Mouse (Mus musculus): ENCODE results near the gene Cbarp. TPM values are rescaled to one million over a fixed set of nuclear protein-coding genes. Genes with fewer than 3 reads are reported as not detected.

Gene Cbarp
- total and polyA plus RNA-seq, 3 experiments = 0.19 to 2.4 (median 2.3) TPM

GRCm38 (mm10) chr10:80142530-80142925 lies 1.9 kb upstream of the Cbarp start:
- in situ Hi-C loops (cut with MboI; ENCODE audit: low pct_ligation_motif_present, low pct_unique_long_range_greater_than_20kb, low sequenced_read_pairs) = loop anchor here (5.0 kb wide), 1 partner anchor 155 kb away; the partner anchor contains the start of gene Cnn2
- dilution Hi-C loops (cut with MboI; ENCODE audit: extremely low pct_ligation_motif_present, extremely low pct_unique_long_range_greater_than_20kb, low sequenced_read_pairs) = no loop called here
- no peaks in the 10 kb centered on the region for H3K9me3 ChIP-seq (replicated peaks; ENCODE audit: low read length)

GRCm38 (mm10) chr10:80141786-80142529 lies 1.3 kb upstream of the Cbarp start:
- Histone ChIP-seq H3K4me2 (ENCODE audit: insufficient read depth, low read depth, poor library complexity, severe bottlenecking) (peak overlapping the region; percentile 72), H3K79me2 (replicated peaks; ENCODE audit: control insufficient read depth, extremely low read depth, insufficient read depth, poor library complexity, severe bottlenecking) (peaks cover 18% of the 10 kb centered on the region), H3K36me3 (replicated peaks in 1 of 2; ENCODE audit: control insufficient read depth in 1 of 2, insufficient read depth in 1 of 2, low read length in 1 of 2) (peaks cover 31 to 37% of the 10 kb centered on the region in 2 experiments), H3K27ac (ENCODE audit: insufficient read depth, low read depth) (peak overlapping the region; percentile 79), H3K27me3 (replicated peaks) (peaks cover 25% of the 10 kb centered on the region), H3K9ac (ENCODE audit: insufficient read depth, low read depth) (peak overlapping the region; percentile 82), H3K4me1 (ENCODE audit: control insufficient read depth in 1 of 2, insufficient read depth in 2 of 2) (peaks cover 28 to 67% of the 10 kb centered on the region in 2 experiments), H3K4me3 (replicated peaks in 1 of 3; ENCODE audit: low read depth in 2 of 3, low read length in 2 of 3, poor library complexity in 1 of 3) (peak overlapping the region; percentile 80 to 90 (median 84)), H3K9me3 (replicated peaks; ENCODE audit: low read length) (no peaks in the 10 kb centered on the region)
- dilution Hi-C loops (cut with MboI; ENCODE audit: extremely low pct_ligation_motif_present, extremely low pct_unique_long_range_greater_than_20kb, low sequenced_read_pairs) (no loop called here), in situ Hi-C loops (cut with MboI; ENCODE audit: low pct_ligation_motif_present, low pct_unique_long_range_greater_than_20kb, low sequenced_read_pairs) (loop anchor here (5.0 kb wide), 1 partner anchor 155 kb away; the partner anchor contains the start of gene Cnn2)
- peak; percentile 98 for DNase-seq (ENCODE audit: extremely low read depth)
- peak; percentile 87; the same call in 1 of the 2 replicates for TF ChIP-seq KAT2A (IDR thresholded peaks at IDR 0.05; ENCODE audit: insufficient replicate concordance, low read length)
- TF ChIP-seq CTCF (conservative IDR thresholded peaks at IDR 0.05 in 1 of 2, IDR thresholded peaks at IDR 0.05 in 1 of 2; ENCODE audit: low read depth in 2 of 2, low read length in 2 of 2) = no peak
- no peak for TF ChIP-seq PAX5 (IDR thresholded peaks at IDR 0.05; ENCODE audit: low read length)
- TF ChIP-seq USF2 (conservative IDR thresholded peaks at IDR 0.05; ENCODE audit: low read depth, low read length) = no peak
- peak; percentile 85 for TF ChIP-seq POLR2A (IDR thresholded peaks at IDR 0.05; ENCODE audit: low read depth, low read length)
- TF ChIP-seq CHD2 (IDR thresholded peaks at IDR 0.05; ENCODE audit: low read length) = peak; percentile 8
- TF ChIP-seq NELFE (IDR thresholded peaks at IDR 0.05; ENCODE audit: low read depth, low read length) = peak; percentile 83
- TF ChIP-seq ETS1 (conservative IDR thresholded peaks at IDR 0.05; ENCODE audit: low read depth, low read length) = 0 out of 2 replicates have a peak, but pooled peaks have one; percentile 12
- TF ChIP-seq GABPA (IDR thresholded peaks at IDR 0.05; ENCODE audit: insufficient replicate concordance, low read depth, low read length) = peak; percentile 14; the same call in 1 of the 2 replicates
- peak; percentile 88 for TF ChIP-seq SIN3A (IDR thresholded peaks at IDR 0.05; ENCODE audit: low read length)
- TF ChIP-seq TCF12 (IDR thresholded peaks at IDR 0.05; ENCODE audit: low read depth, low read length) = peak; percentile 49
- TF ChIP-seq TBP (conservative IDR thresholded peaks at IDR 0.05; ENCODE audit: low read depth, low read length) = no peak; the same call in 1 of the 2 replicates
- TF ChIP-seq HCFC1 (IDR thresholded peaks at IDR 0.05; ENCODE audit: low read depth, low read length) = peak; percentile 95
- peak; percentile 36; the same call in 1 of the 2 replicates for TF ChIP-seq IRF4 (IDR thresholded peaks at IDR 0.05; ENCODE audit: low read depth, low read length)
- peak; percentile 90 for TF ChIP-seq NRF1 (IDR thresholded peaks at IDR 0.05; ENCODE audit: low read depth, low read length)
- TF ChIP-seq POLR2AphosphoS2 (IDR thresholded peaks at IDR 0.05; ENCODE audit: low read depth, low read length) = peak; percentile 56; the same call in 1 of the 2 replicates
- no peak for TF ChIP-seq EP300 (IDR thresholded peaks at IDR 0.05; ENCODE audit: low read length)
- TF ChIP-seq MAX (IDR thresholded peaks at IDR 0.05; ENCODE audit: low read length) = peak; percentile 91; the same call in 1 of the 2 replicates
- TF ChIP-seq ZNF384 (IDR thresholded peaks at IDR 0.05; ENCODE audit: low read depth, low read length) = no peak
- no peak for TF ChIP-seq E2F4 (IDR thresholded peaks at IDR 0.05; ENCODE audit: insufficient replicate concordance, low read depth, low read length)
- TF ChIP-seq MXI1 (IDR thresholded peaks at IDR 0.05; ENCODE audit: low read depth, low read length) = peak; percentile 15; the same call in 1 of the 2 replicates
- TF ChIP-seq CHD1 (IDR thresholded peaks at IDR 0.05; ENCODE audit: low read depth, low read length) = no peak
- no peak for TF ChIP-seq JUN (IDR thresholded peaks at IDR 0.05; ENCODE audit: insufficient read depth, low read depth, low read length)
- TF ChIP-seq MAFK (IDR thresholded peaks at IDR 0.05; ENCODE audit: insufficient replicate concordance, low read length) = no peak
- TF ChIP-seq RCOR1 (conservative IDR thresholded peaks at IDR 0.05; ENCODE audit: low read depth, low read length) = no peak; the same call in 1 of the 2 replicates
- no peak for TF ChIP-seq USF1 (IDR thresholded peaks at IDR 0.05; ENCODE audit: low read depth, low read length)
- no peak for TF ChIP-seq ZKSCAN1 (IDR thresholded peaks at IDR 0.05; ENCODE audit: borderline replicate concordance, low read depth, low read length)
- TF ChIP-seq SMC3 (IDR thresholded peaks at IDR 0.05; ENCODE audit: low read depth, low read length) = no peak
- TF ChIP-seq ELF1 (IDR thresholded peaks at IDR 0.05; ENCODE audit: low read depth, low read length) = 0 out of 2 replicates have a peak, but pooled peaks have one; percentile 60

More at GRCm38 (mm10) chr10:80142530-80142925, 1.9 kb upstream of the Cbarp start:
- H3K79me2 ChIP-seq (replicated peaks; ENCODE audit: control insufficient read depth, extremely low read depth, insufficient read depth, poor library complexity, severe bottlenecking) = peaks cover 18% of the 10 kb centered on the region
- H3K27ac ChIP-seq (ENCODE audit: insufficient read depth, low read depth) = peak overlapping the region; percentile 79
- H3K4me2 ChIP-seq (ENCODE audit: insufficient read depth, low read depth, poor library complexity, severe bottlenecking) = peak overlapping the region; percentile 70
- peak overlapping the region; percentile 80 to 90 (median 84) for H3K4me3 ChIP-seq (replicated peaks in 1 of 3; ENCODE audit: low read depth in 2 of 3, low read length in 2 of 3, poor library complexity in 1 of 3)
- TF ChIP-seq NELFE (IDR thresholded peaks at IDR 0.05; ENCODE audit: low read depth, low read length) (no peak), ZNF384 (IDR thresholded peaks at IDR 0.05; ENCODE audit: low read depth, low read length) (no peak), IRF4 (IDR thresholded peaks at IDR 0.05; ENCODE audit: low read depth, low read length) (no peak), MXI1 (IDR thresholded peaks at IDR 0.05; ENCODE audit: low read depth, low read length) (peak; percentile 4; the same call in 1 of the 2 replicates), ZMIZ1 (IDR thresholded peaks at IDR 0.05; ENCODE audit: low read depth, low read length) (peak; percentile 11; the same call in 1 of the 2 replicates), SIN3A (IDR thresholded peaks at IDR 0.05; ENCODE audit: low read length) (peak; percentile 12; the same call in 1 of the 2 replicates)
- H3K9ac ChIP-seq (ENCODE audit: insufficient read depth, low read depth) = peak overlapping the region; percentile 82
- DNase-seq (ENCODE audit: extremely low read depth) = no peak
- peaks cover 25% of the 10 kb centered on the region for H3K27me3 ChIP-seq (replicated peaks)
- H3K4me1 ChIP-seq (ENCODE audit: control insufficient read depth in 1 of 2, insufficient read depth in 2 of 2) = peaks cover 33 to 72% of the 10 kb centered on the region in 2 experiments
- peaks cover 31 to 42% of the 10 kb centered on the region in 2 experiments for H3K36me3 ChIP-seq (replicated peaks in 1 of 2; ENCODE audit: control insufficient read depth in 1 of 2, insufficient read depth in 1 of 2, low read length in 1 of 2)
